Mouse (Mus musculus) splenic B cell, adult 2 months (primary cell): ENCODE measurements around the gene Tmigd3.

Experiments used
- DNase-seq: peaks from one replicate; pipeline ENCODE4 v3.0.0-alpha.2; 2011; ENCODE audit warnings: low read depth, low spot score
- H3K27me3 ChIP-seq: 2 replicates; pipeline ENCODE4 v1.6.1; 2012; ENCODE audit warnings: mild to moderate bottlenecking, low read length, moderate library complexity, mixed read lengths; ENCODE audit not compliant: control insufficient read depth, poor library complexity, insufficient read depth, severe bottlenecking
- H3K36me3 ChIP-seq: 2 replicates; pipeline ENCODE4 v1.6.1; 2012; ENCODE audit warnings: mild to moderate bottlenecking, low read length, moderate library complexity, mixed read lengths; ENCODE audit not compliant: control insufficient read depth, poor library complexity, insufficient read depth, severe bottlenecking

Gene Tmigd3

DNA sequence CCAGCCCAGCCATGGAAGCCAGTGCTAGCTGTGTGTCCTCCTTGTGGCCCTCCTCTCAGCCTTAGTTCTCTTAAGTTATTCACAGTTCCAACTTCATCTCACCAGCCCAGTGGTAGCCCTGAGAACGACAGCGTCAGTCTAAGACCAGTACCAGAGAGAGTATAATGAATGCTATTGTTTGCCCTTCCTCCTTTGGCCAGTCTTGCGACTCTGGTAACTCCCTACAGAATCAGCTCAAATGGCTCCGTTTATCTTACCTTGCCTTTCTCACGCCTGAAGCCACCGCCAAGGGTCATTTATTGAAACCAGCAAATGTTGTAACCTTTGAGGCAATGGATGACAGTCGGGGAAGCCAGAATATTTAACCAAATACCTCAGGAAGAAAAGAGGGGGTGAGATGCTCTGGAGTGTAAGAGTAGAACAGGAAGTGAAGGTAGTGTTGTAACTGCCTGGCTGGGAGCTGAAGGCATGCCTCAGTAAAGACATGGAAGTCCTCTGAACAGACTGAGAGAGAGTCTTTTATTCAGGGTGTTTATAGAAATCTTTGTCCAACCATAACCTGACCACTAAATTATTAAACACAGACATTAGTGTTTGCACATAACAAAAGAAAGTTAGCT is 8.8 kb upstream of the Tmigd3 start:
- Histone ChIP-seq H3K36me3 (no peaks in the 10 kb centered on the region), H3K27me3 (no peaks in the 10 kb centered on the region)
- peak; percentile 13 for DNase-seq

DNA sequence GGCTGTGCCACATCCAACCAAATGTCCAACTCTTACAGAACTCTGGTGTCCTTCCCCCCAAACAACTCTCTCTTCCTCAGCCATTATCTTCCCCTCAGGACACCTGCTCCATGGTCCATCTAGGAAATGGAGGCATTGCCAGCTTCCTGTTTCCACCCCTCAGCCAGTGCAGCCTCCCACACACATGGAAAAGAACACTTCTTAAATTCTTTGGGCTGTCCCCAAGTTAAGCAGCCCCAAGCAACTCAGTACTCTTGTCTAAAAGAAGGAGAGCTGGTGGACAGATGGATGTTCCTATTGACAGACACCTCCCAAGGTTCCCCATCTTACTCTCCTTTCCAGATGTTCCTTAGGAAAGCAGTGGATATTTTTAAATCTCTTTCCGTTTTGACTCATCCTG is 6.6 kb upstream of the Tmigd3 start:
- Histone ChIP-seq H3K27me3 (no peaks in the 10 kb centered on the region), H3K36me3 (no peaks in the 10 kb centered on the region)
- DNase-seq, result no peak

DNA sequence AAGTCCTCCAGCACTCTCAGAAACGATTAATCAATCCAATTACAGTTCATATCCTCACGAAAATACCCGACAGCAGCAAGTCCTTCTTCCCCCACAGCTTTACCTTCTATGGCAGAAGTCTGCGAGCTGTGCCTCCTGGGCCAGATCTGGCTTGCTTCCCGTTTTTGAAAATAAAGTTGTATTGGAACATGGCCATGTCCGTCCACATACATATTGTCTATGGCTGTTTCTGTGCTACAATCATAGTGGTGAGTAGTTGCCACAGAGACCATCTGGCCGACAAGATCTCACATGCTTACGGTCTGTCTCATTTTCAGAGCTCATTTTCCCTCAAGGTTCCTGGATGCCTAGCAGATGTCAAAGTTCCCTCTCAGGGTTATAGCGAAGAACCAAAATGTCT is 5.6 kb upstream of the Tmigd3 start:
- Histone ChIP-seq H3K36me3 (no peaks in the 10 kb centered on the region), H3K27me3 (no peaks in the 10 kb centered on the region)
- DNase-seq, result peak; percentile 36

DNA sequence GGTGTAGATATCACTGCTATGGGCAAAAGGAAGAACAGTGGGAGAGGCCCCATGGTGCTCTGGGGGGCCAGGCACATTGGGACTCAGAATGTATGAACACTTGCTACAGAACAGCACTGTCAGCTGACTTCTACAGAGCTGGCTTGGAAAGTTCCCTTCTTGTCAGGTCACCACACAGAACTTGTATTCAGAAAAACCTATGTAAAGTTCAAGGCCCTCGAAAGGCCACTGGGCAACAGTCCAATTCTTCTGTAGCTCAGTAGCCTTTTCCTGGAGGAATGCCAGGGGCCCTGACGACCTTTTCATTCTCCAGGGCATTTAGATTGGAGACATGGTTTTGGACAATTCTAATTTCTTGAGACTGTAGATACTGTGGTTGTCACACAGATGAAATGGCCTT is 2.6 kb upstream of the Tmigd3 start:
- no peak for DNase-seq
- H3K36me3 ChIP-seq, result no peaks in the 10 kb centered on the region
- H3K27me3 ChIP-seq, result no peaks in the 10 kb centered on the region

DNA sequence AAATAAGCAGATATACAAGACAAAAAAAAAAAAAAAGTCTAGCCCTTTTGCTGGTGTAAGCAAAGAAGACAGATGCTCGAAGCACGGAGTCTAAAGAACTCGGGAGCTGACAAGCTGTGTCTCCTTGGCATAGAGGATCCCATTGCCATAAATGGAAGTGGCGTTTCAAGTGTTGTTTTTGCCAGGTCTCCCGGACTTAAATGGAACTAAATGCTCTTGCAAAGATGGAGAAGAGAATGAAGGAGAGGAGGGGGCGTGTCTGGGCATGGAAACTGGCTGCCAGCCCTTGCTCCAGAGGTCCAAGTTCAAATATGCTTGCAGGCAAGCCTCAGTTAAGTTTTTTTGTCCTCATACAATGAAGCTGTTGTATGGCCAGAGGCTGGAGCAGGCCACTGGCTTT is 1.3 kb downstream of the Tmigd3 start:
- no peak for DNase-seq
- Histone ChIP-seq H3K27me3 (no peaks in the 10 kb centered on the region), H3K36me3 (no peaks in the 10 kb centered on the region)

DNA sequence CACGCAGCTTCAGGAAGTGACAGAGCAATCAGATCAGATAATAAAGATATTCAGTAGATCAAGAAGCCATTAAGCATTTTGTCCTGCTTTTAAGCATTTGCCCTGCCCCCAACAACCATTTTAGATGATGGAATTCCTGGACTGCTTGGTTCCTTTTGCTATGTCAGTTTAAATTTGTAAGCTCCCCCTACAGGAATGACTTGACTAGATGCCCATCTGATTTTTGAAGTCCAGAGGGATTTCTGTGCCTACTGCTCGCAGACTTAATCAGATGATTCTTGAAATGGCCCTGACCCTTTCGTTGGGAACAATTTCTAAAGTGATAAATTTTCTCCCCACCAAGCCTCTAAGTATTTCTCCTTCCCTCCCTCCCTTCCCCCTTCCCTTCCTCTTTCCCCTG is 1.9 kb downstream of the Tmigd3 start:
- Histone ChIP-seq H3K36me3 (no peaks in the 10 kb centered on the region), H3K27me3 (no peaks in the 10 kb centered on the region)
- no peak for DNase-seq

DNA sequence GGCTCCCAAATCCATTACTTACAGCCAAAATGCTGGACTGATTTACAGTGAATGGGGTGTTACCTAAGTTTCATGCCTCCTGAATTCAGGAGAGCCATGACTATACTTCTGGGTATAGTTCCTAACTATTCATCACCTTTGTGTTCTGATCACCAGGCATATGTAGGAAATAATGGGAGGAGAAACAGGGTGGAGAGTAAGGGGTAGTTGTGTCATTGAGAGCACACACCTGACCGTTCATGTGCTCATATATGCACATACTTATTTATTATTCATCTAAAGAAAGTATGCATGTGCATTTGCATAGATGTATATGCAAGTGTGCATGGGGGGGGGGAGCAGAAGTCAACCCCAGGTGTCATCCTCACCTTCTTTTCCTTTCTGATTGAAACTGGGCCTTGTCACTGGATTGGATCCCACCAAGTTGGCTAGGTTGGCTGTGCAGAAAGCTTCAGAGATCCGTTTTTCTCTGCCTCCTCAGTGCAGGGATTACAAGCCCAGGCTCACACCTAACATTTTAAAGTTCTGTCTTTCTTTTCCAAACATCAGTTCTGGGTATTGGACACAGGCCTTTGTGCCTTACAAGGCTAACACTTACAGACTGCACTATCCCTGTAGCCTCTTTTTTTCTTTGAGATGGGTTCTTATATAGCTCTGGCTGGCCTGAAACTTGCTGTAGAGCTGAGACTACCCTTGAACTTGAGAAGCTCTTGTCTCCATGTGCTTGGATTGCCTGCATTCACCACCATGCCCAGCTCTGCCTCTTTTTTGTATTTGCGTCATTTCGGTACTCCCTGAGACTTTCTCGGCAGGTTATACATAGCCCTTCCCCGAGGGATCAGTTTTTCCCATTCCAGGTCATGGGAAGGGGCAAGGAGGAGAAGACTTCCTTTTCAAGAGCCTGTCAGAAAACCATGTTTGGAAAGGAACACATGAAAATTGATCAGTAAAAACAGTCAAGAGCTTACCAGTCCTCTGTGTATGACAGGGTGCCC is 3.0 kb downstream of the Tmigd3 start:
- H3K36me3 ChIP-seq, result no peaks in the 10 kb centered on the region
- H3K27me3 ChIP-seq, result no peaks in the 10 kb centered on the region
- no peak for DNase-seq

DNA sequence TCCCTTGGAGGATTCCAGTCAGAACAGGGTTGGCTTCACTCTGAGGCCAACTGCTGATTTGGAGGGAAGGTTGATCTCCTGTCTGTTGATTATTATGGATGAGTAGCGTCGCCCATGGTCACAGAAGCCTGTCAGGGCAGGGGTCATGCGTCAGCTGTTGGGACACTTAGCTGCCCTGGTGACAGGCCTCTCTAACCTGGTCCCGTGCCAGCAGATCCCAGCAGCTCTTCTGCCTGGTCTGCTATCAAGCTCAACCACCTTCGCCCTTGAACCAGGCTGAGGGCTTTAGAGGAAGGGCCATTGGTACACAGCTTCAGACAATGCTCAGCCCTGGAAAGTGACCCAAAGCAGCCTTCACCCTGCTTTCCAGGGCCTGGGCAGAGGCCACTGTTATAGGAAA is 5.3 kb downstream of the Tmigd3 start:
- Histone ChIP-seq H3K27me3 (no peaks in the 10 kb centered on the region), H3K36me3 (no peaks in the 10 kb centered on the region)
- no peak for DNase-seq

DNA sequence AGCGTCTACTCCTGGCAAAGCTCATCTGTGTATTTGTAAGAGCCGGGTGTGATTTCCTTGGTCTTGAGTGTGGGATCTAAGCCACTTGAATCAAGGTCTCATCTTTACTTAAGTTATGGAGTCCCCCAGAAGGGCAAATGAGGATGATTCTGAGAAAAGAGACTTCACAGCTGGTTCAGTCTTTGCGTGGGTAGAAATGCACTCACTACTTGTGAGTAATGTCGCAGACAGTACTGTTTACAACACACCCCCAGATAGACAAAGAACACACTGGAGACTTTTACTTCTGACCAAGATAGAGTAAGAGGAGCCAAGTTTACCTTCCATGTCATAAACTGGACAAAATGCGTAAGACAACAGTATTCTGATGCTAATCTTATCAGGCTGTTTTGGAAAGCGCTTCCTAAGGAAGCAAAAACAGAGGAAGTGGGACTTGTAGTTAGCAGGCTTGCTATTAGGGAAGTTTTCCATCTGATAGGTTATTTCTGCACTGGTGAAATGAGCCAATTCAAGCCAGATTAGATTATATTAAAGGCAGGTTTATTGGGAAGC is 6.6 kb downstream of the Tmigd3 start:
- DNase-seq, result no peak
- Histone ChIP-seq H3K36me3 (no peaks in the 10 kb centered on the region), H3K27me3 (no peaks in the 10 kb centered on the region)

DNA sequence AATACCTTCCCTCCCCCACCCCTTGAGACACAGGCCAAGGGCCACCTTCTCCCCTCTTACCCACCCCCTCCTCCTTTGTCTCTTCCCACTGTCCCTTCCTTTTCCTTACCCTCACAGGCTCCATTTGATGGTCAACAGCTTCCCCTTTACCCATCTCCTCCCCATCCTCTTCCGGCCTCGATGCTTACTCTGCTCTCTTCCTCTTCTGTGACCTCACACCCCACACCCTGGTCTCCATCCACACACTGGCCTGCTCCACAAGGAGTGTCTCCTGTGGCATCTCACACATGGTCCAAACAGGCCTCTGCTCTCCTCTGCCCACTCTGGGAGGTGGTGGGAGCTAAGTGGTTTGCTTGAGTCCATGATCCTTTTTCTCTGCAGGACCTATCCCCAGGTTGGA is 7.2 kb downstream of the Tmigd3 start:
- H3K36me3 ChIP-seq, result no peaks in the 10 kb centered on the region
- H3K27me3 ChIP-seq, result no peaks in the 10 kb centered on the region
- no peak for DNase-seq

DNA sequence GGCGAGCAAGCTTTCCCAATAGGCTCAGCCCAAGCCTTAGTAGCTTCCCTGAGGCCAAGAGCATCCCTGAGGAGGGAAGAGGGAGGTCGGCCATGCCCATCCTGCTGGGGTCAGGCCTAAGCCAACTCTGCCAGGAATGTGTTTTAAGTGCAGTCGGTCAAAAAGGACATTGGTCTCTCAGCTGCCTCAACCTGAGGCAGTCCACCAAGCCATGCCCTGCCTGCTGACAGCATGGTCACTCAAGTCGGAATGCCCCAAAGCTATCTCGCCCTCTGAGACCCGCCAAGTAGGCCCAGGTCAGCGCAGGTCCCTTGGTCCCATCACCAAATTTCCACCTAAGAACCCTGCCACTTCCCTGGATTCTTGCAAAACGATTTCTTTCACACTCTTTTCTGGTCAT is 8.0 kb downstream of the Tmigd3 start:
- no peak for DNase-seq
- Histone ChIP-seq H3K27me3 (no peaks in the 10 kb centered on the region), H3K36me3 (no peaks in the 10 kb centered on the region)

DNA sequence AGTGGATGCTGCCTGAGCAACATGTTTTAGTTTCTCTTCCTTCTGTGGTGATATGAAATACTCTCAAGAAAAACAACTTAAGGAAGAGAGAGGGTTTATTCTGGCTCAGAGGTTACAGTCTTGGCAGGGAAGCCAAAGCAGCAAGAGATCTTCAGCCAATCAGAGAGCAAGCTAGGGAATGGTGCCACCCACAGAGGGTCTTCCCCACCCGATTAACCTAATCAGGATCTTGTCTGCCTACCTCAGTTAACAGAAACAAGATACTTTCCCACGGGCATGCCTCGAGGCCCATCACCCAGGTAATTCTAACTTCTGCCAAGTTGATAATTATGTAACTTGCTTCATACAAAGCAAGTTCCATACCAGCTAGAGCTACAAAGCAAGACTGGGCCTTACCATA is 9.7 kb downstream of the Tmigd3 start:
- no peak for DNase-seq
- Histone ChIP-seq H3K27me3 (no peaks in the 10 kb centered on the region), H3K36me3 (no peaks in the 10 kb centered on the region)

DNA sequence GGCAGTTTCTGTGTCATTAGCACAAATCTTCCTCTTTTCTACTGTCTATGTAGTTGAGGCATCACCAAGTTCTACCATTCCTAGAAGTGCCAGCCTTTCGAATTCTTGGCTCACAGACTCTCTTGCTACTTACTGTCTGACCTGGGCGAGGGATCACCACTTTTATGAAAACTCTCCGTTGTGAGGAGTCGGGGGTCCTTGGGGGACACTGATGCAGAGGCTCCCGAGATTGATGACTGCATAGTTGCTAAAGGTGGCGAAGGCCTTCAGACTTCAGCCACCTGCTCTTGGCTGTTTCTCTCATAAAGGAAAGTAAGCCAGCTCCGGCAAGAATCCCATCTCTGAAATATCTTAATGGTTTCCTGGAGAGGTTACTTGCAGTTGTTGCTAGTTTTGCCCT is 11.4 kb downstream of the Tmigd3 start:
- Histone ChIP-seq H3K27me3 (no peaks in the 10 kb centered on the region), H3K36me3 (no peaks in the 10 kb centered on the region)
- no peak for DNase-seq

DNA sequence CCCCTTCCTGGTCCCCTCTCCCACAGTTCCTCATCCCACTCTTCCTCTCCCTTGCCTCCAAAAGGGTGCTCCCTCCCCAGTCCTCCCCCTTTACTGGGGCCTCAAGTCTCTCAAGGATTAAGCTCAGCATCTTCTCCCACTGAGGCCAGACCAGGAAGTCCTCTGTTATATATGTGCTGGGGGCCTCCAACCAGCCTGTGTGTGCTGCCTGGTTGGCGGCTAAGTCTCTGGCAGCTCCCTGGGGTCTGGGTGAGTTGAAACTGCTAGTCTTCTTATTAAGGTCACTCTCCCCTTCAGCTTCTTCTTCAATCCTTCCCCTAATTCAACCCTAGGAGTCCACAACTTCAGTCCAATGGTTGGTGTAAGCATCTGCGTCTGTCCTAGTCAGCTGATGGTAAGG is 12.4 kb downstream of the Tmigd3 start:
- no peaks in the 10 kb centered on the region for H3K36me3 ChIP-seq
- no peak for DNase-seq
- H3K27me3 ChIP-seq, result no peaks in the 10 kb centered on the region

DNA sequence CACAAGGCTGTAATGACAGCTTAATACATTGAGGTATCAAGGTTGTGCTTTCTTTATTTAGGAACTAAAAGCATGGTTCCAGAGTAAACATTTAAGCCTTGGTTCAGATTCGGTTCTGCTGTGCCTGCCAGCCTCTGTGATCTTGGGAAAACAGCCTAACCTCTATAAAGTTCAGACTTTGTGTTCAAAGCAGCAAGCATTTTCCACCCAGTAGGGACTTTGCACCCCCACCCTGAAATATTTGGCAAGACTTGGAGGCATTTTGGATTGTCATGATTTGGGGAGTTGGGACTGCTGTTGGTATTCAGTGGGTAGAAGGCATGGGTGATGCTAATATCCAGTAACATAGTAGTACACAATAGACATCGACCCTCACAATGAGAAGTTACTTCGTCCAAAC is 18.3 kb downstream of the Tmigd3 start:
- DNase-seq, result no peak
- Histone ChIP-seq H3K36me3 (no peaks in the 10 kb centered on the region), H3K27me3 (no peaks in the 10 kb centered on the region)
